Mouse (Mus musculus): ENCODE measurements around the gene Lrrc8c.

GRCm38 (mm10) chr5:105520442-105520965, 1.3 kb downstream of the Lrrc8c start:
- TF ChIP-seq CTCF (IDR thresholded peaks at IDR 0.05; ENCODE audit: borderline replicate concordance, insufficient read depth, low read depth, low read length) (no peak), POLR2A (IDR thresholded peaks at IDR 0.05; ENCODE audit: borderline replicate concordance, insufficient read depth, low read length) (no peak)
